Mouse (Mus musculus): ENCODE results near the gene Dnah7c.
"Not testable (repeated sequence)": the region's sequence is repeated elsewhere in the genome, so short reads cannot be mapped to it uniquely, and the experiment has no call there.

The Dnah7c gene

DNA sequence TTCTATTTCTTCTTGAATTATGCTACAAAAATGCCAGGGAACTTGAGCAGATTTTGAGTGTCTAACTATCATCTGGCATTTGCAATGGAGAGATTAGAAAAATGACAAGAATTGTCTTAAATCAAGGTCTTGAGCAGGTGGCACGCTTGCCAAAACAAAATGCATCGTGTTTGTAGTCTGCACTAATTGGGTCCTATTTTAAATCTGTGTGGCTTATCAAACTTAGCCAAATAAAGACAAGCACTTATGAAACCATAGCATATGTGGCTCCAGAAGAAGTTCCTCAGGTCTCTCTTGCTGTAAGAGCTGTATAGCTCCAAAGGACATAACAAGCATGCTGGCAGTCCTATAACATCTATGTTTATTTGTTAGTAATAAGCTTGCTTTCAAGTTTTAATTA lies 300.3 kb downstream of the Dnah7c start:
- not testable (repeated sequence) for DNase-seq (ENCODE audit: extremely low read depth, low read depth, low spot score)

- DNase-seq (ENCODE audit: extremely low read depth, low read depth, low spot score): not testable (repeated sequence)
These were observed 304.3 kb downstream of the Dnah7c start for GRCm38 (mm10) chr1:46729731-46730130.

DNA sequence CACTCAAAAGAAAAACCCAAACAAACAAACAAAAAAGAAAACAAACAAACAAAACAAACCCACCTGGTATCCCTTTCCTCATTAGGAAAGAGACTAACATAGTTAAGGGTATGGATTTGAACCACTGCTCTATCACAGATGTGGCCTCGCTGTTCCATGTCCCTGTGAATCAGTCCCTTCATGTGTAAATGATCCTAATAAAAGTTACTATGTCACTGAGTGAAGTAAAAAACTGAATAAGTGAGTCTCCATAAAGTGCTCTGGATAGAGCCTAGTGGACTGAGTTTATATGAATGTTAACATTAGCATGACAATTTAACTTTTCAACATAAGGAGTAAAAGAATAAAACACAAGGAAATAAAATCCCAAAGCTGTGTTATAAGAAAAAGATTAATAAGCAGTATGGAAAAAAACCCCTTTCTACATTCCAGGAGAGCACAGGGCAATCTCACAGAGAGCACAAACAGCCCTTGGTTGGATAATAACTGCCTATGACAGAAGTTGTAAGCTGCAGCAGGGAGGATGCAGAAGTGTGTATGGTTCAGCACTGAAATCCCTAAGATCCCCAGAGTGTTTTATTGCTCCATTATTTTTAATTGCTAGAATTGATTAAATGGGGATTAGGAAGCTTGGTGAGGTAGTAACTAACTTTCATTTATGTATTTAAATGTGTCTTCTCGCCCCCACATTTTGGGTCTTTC lies 308.2 kb downstream of the Dnah7c start:
- DNase-seq (ENCODE audit: extremely low read depth, low read depth, low spot score): not testable (repeated sequence)

DNA sequence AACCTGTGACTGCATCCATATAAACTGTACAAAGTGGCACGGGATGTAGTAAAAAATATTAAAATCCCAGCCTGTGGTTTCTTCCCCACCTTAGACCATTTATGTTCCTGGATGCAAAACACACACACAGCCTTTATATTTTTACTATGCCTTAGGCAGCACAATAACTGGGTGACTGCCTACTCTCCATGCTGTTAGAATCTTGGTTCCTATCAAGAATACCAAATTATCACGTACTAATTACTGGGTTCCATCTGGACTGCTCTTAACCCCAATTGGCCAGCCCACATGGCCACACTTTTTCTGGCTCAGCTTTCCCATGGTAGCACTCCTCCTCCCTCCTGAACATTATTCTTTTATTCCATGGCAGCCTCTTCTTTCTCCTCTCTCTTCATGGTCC lies 309.1 kb downstream of the Dnah7c start:
- not testable (repeated sequence) for DNase-seq (ENCODE audit: extremely low read depth, low read depth, low spot score)

DNA sequence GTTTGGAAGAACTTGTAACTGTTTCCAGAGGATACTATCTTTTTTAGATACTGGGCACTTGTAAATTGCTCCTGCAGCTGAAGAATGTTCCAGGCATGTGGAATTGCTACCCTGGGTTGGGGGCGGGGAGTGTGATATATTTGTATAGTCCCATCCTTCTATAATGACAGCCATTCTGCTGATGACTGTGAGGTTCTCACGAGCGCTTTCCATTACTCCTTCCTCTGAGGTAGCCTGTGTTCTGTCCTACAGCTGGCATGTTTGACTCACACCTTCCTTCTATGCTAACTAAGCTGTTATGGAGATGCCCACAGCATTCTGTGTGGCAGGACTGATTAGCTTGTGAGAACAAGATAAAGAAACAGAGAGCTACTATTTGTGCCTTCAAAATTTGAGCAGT lies 339.2 kb downstream of the Dnah7c start:
- not testable (repeated sequence) for DNase-seq (ENCODE audit: extremely low read depth, low read depth, low spot score)

DNA sequence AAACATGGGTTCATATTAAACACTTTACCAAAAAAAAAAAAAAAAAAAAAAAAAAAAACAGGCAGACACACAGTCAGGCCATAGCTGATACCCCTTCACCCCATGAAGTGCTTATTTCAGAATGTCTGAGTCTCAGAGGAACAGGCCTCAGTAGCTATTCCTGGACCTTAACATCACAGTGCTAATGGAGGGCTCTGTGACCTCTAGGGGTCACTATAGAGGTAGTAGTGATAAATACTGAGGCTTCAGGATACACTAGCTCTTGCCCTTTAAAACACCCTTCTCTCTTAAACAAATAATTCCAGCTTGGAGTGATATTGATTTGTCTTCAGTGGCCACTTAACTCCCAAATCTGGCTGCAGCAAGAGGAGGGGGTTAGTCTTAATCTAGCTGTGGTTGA lies 343.9 kb downstream of the Dnah7c start:
- DNase-seq (ENCODE audit: extremely low read depth, low read depth, low spot score): not testable (repeated sequence)

GRCm38 (mm10) chr1:46770077-46770695 lies 344.8 kb downstream of the Dnah7c start:
- DNase-seq (ENCODE audit: extremely low read depth, low read depth, low spot score): not testable (repeated sequence)

GRCm38 (mm10) chr1:46782227-46782626 lies 356.8 kb downstream of the Dnah7c start:
- DNase-seq (ENCODE audit: extremely low read depth, low read depth, low spot score): not testable (repeated sequence)

DNA sequence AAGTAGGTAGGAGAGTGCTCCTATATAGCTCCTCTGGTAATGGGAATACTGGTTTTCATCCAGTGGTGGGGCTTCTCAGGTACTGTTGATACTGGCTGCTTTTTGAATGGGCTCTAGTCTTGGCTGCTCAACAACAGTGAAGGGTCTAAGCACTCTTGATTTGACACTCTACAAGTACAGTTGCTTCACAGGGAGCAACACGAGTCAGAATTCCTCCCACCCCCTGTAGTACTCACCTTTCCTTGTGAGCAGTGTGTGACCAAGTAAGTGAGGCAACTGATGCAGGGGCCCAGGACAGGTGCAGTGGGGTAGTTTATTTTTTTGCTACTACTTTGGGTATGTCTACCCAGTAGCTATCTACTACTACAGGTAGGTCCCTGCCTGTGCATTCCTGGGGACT lies 379.7 kb downstream of the Dnah7c start:
- DNase-seq (ENCODE audit: extremely low read depth, low read depth, low spot score): no peak

DNA sequence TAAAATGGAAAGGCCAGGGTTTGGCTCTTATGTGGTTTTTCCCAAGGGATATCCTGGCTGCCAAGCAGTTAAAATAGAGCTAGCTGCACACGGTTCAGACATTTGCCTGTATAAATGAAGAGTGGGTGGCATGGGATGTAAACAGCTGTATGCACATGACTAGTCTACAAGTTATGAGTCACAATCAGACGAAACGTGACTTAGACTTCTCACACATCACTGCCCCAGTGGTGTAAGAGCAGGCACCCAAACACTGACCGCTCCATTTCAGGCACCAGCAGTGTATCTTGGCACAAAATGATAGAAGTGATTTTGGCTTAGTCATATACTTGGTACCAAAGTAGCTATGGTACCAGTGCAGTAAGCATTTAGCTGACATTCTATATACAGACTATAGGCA lies 383.2 kb downstream of the Dnah7c start:
- not testable (repeated sequence) for DNase-seq (ENCODE audit: extremely low read depth, low read depth, low spot score)

DNA sequence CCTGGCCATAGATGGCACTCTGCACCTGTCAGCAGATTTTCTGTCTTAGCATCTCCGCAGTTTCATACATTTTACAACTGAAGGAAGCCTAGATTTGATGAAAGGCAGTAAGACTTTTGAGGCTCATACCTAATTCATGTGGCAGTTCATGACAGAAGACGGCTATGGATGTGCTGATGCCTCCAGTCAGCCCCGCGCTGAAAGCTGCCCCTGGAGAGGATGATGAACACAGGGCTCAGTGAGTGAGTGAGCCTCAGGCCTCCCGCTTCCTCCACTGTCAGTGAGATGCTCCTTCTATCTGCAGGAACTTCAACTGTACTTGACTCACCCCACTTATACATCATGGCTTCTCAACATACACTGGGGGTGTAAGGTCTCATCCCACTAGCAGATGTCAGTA lies 392.5 kb downstream of the Dnah7c start:
- no peak for DNase-seq (ENCODE audit: extremely low read depth, low read depth, low spot score)

DNA sequence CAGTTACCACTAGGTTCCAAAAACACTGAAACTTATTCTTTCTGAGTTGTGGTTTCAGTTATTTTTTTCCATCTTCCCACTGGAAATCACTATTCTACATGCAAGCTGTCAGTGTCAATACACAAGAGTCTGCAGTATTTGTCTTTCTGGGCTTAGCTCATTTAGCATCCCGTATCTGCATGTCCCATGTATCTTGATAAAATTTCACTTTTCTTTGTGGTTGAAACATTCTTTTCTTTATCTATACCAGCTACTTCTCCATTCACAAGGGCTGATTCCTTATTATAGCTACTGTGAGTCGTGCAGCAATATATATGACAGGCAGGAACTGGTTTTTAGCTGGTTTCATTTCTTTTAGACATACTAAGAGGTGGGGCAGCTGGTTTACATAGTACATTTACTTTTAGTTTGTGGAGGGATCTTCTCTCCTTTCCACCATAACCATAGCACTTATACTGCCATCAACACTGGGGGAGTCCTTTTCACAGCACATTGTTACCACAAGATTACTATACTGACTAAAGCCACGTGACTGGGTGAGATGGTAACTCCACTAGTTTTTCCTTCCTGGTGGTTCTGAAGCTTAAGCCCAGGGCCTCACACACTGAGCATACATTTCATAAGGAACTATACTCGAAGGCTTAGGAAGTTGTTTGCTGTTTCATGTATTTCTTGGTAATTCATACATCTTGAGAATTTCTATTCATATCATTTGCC lies 397.0 kb downstream of the Dnah7c start:
- no peak for DNase-seq (ENCODE audit: extremely low read depth, low read depth, low spot score)

- no peak for DNase-seq (ENCODE audit: extremely low read depth, low read depth, low spot score)
These were observed 404.9 kb downstream of the Dnah7c start for GRCm38 (mm10) chr1:46830066-46830843.

- DNase-seq (ENCODE audit: extremely low read depth, low read depth, low spot score): no peak
These were observed 406.5 kb downstream of the Dnah7c start for GRCm38 (mm10) chr1:46831927-46832326.

GRCm38 (mm10) chr1:46843406-46843805 lies 418.0 kb downstream of the Dnah7c start:
- no peak for DNase-seq (ENCODE audit: extremely low read depth, low read depth, low spot score)

DNA sequence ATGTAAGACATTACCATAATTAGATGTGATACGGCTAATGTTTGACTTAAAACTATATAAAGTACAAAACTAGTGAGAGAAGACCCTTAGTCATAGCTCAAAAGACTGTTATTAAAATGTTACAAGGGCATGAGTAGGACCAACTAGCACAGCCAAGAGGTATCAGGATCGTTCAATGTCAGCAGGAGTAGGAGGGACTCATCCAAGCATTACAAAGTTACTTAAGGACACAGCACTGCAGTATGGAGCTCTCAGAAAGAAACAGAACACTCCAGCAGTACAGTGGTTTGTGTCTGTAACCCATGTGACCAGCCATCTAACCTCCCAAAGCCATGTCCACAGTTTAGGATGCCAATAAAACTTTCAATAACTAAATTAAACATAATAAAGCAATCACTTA lies 418.9 kb downstream of the Dnah7c start:
- no peak for DNase-seq (ENCODE audit: extremely low read depth, low read depth, low spot score)

GRCm38 (mm10) chr1:46845221-46845620 lies 419.8 kb downstream of the Dnah7c start:
- no peak for DNase-seq (ENCODE audit: extremely low read depth, low read depth, low spot score)

GRCm38 (mm10) chr1:46849758-46850157 lies 424.4 kb downstream of the Dnah7c start:
- DNase-seq (ENCODE audit: extremely low read depth, low read depth, low spot score): no peak

- no peak for DNase-seq (ENCODE audit: extremely low read depth, low read depth, low spot score)
These were observed 426.2 kb downstream of the Dnah7c start for GRCm38 (mm10) chr1:46851586-46851985.

DNA sequence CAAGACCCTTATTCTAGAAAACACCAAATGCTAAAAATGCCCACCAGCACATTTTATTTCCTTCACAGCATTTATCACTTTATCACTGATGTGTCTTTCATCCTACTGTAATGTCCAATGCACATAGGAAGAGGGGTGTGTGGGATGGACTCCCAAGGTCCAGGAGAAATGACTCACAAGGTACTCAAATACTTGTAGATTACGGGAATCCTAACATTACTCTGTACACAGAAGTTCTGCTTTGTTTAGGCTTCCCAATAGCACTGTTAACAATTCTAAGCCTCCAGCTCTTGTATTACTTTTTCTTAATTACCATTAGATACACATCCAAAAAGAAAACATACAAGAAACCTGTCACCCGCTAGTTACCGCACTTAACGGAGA lies 426.8 kb downstream of the Dnah7c start:
- no peak for DNase-seq (ENCODE audit: extremely low read depth, low read depth, low spot score)

GRCm38 (mm10) chr1:46852600-46853272 lies 427.3 kb downstream of the Dnah7c start:
- no peak for DNase-seq (ENCODE audit: extremely low read depth, low read depth, low spot score)
